Mouse (Mus musculus) heart, adult 8-10 months (tissue): Measurements from ENCODE around the gene Dll1. TPM values are rescaled to one million over a fixed set of nuclear protein-coding genes. Genes with fewer than 3 reads are reported as not detected.

Source experiments
- DNase-seq: peaks from one replicate; pipeline ENCODE4 v3.0.0; 2022; ENCODE audit warnings: low spot score
- total RNA-seq, 4 experiments: library from RNA; stranded (reverse); gene quantifications; 2 replicates each; pipeline ENCODE4 v1.2.4; 2022

Dll1 gene
- 1 to 10 TPM; 3.7 to 7.3 (median 5.7) TPM for total RNA-seq

DNA sequence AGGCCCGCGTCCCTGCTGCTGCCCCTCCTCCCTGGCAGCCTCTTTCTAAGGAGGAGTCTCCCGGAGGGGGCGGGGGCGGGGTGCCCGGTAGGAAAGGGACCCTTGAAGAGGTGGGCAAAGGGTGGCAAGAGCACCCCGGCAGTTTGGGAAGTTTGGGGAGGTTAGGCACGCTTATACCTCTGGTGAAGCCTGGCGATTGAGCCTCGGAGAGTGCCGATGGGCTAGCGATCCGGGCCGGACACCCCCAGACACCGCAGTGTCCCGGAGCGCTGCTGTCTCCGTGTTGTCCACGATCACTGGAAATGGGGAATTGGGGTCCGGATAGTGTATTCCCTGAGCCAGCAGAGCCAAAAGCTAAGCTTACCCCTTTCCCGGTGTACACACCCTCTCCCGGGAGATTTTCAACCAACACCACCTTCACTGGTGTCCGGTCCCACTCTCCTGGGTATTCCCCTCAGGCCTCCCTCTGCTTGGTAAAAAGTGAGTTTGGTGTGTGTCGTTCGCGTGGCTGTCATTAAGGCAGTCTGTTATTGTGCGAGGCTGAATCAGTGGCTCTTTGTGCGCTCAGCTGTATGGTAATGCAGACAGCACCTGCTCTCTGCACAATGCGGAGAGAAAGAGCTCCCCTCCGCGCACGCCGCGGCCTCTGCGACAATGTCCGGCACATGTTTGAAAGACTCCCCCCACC, at the start of gene Dll1:
Dll1 (minus strand) TSS at position 379 of the 688 bp plus-strand sequence.
- DNase-seq, result no peak

DNA sequence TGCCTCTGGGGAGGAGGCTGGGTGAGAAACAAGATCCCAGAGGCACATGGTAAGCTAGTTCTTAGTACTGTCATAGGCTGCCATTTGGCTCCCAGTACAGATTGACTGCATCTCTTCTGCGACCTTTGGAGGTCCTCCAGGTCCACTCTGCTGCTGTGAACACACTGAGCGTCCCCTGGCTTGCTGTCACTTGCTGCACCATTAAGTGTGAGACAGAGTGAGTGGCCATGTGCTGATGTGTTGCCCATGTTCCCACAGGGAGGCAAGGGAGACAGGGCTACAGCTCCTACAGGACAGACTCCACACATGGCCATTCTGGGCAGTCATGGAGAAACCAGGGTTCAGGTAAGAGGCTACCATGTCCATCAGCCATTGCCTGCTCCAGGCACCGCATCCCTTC, 49.3 kb upstream of the Dll1 start:
- peak; percentile 36 for DNase-seq

DNA sequence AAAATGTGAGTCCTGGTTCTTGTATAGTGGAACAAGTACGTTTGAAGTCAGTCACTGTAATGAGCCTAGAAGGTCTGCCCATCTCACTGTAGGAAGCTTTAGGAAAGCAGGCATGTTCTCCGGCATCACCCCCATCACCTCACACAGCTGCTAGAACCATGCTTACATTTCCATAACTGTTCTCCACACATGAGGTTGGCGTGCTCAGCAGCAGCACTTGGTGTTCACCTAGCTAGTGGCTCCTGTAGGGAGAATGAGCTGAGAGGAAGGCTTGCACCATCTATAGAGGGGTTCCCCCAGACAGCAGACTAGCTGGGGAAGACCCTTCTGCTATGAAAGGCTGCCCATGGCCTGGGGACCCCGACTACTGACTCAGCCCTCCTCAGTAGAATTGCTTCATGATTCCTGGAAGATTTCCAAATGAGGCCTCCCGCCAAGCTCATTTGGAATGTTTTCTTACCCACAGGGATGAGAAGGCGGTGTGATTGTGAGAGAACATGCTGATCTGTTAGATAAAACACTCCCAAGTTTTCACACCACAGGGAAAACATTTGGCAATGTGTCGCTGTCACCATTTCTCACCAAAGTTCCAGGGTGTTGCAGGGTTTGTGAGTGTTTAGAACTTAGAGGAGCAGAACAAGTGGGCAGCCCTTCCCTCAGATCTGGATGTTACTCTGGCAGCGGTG, 46.6 kb upstream of the Dll1 start:
- DNase-seq, result peak; percentile 57

DNA sequence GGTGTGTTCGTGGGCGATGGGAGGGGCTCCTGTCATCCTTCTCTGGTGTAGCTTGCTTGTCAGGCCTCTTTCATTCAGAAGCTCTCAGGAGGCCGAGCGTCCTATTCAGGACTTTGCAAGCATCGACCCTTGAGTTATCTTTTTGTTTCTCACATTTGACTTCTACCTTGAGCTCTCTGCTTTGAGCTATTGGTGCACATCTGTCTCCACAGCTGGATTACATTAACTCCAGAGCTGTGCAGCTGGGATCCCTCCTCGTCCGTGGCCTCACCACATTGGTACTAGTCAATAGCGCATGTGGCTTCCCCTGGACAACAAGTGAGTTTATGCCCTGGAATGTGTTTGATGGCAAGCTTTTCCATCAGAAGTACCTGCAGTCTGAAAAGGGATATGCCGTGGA, 46.0 kb upstream of the Dll1 start:
- DNase-seq, result no peak

DNA sequence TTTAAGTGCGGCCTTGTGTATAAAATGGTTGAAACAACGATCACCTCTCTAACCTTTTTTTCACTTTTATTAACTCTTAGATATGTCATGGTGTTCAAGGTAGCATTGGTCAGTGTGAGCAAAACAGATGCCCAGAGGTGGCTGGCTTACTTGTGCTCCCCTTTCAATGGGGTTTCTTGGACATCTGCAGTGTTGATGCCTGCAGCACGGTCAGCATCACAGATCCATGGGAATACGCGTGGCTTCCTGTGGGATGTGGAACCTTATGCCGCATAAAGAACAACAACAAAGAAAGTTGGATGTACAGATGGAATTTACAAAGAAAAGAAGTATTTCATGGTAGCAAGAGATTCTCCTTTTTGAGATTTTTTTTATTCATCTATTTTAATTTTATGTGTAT, 44.8 kb upstream of the Dll1 start:
- DNase-seq, result no peak

DNA sequence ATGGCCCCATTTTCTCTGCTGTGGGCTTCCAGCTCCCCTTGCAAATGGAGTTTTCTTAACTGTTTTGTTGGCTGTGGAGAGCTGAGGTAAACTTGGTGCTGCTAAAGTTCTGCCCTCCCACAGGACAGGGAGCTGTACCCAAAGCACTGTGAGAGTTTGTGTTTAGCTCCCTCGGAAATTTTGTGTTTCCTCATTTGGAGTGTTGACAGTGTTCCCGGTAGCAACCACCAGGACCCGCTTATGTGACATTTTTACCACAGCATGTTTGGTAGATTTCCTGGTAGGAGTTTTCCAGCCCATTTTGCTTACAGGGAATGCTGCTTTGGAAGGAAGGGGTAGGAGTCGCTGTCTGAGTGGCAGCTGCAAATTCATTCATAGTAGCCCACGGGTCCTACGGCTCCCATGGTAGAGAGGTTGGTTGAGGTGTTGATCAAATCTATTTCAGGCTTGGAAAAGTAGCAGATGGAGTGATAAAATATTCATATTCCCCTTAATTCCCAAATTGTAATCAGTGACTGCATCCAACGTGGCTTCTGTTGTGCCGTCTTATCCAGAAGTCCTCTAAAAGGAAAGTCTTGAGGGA, 43.4 kb upstream of the Dll1 start:
- DNase-seq, result no peak

- DNase-seq, result no peak
Measured at GRCm38 (mm10) chr17:15419534-15419933, 42.9 kb upstream of the Dll1 start.

DNA sequence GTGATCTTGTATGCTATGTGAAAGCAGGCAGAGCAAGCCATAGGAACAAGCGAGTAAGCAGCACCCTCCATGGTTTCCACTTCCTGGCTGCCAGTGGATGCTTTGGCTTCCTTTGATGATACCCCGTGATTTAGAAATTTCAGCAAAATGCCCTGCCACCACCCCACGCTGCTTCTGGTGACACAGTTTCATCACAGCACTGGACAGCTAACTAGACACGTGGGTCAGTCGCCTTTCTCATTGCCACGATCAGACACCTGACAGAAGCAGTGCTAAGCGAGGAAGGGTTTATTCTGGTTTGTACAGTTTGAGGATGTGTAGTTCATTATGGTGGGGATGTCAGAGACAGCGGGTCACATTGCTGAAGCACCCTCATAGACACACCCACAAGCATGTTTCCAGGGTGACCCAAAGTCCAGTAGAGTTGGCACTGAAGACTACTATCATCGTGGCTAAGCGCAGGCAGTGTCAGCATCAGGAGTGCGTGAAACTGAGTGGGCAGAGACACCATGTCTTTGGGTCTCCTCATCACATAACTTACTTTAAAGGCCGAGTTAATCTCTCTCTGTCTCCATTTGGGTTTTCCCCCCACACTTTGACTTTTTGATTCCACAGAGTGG, 40.0 kb upstream of the Dll1 start:
- DNase-seq, result no peak

DNA sequence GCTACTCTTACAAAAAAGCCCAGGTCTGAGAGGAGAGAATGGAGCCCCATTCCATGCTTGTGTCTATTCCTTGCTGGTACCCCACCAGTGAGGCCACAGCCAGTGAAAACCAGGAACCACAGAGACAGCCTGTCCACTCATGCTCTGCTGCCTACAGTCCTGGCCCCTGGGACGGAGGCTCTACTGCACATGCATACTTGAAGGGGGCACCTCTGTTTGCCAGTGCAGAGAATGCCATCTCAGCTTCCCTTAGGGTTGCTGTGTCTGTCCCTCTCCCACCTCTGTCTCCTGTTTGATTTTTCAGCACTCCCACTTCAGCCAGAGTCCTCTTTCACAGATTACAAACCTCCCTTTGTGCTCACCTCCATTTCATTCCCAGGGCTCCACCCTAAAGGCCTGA, 34.2 kb upstream of the Dll1 start:
- no peak for DNase-seq

GRCm38 (mm10) chr17:15409261-15409660, 32.6 kb upstream of the Dll1 start:
- no peak for DNase-seq

GRCm38 (mm10) chr17:15406576-15406975, 29.9 kb upstream of the Dll1 start:
- no peak for DNase-seq

GRCm38 (mm10) chr17:15401716-15402115, 25.0 kb upstream of the Dll1 start:
- DNase-seq, result no peak

- DNase-seq, result peak; percentile 95
Measured at GRCm38 (mm10) chr17:15395997-15396675, 19.5 kb upstream of the Dll1 start, which contains the start of gene Fam120b. Gene Fam120b (plus strand): TSS chr17:15396202.

- no peak for DNase-seq
Measured at GRCm38 (mm10) chr17:15389356-15389755, 12.7 kb upstream of the Dll1 start.

DNA sequence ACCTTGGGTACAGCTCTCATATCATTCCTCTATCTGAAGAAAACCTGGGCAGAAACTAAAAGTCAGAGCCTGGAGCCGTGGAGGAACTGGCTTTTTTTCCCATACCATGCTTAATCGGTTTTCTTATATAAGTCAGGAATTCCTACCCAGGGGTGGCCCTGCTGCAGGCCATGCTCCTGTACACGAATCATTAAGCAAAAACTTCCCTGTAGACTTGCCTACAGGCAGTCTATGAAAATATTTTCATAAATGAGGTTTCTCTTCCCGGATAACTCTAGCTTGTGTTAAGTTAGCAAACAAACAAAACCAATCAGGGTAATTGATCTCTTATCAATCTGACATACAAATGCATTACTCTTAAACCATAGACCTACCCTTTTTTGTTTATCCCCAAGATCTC, 12.2 kb upstream of the Dll1 start:
- no peak for DNase-seq

DNA sequence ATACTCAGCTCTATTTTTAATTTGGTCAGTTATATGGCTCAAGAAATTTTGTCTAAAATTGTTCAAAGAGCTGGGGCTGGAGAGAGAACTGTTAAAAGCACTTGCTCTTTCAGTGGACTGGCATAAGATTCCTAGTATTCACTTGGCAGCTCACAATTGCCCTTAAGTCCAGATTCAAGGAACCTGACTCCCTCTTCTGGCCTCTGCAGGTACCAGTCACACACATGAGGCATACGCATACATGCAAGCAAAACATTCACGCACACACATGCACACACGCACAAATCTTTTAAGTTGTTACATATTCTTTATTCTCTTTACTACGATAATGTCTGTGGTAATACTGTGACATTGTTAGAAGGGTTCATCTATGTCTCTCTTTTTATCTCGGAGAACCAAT, 6.7 kb upstream of the Dll1 start:
- DNase-seq, result no peak

DNA sequence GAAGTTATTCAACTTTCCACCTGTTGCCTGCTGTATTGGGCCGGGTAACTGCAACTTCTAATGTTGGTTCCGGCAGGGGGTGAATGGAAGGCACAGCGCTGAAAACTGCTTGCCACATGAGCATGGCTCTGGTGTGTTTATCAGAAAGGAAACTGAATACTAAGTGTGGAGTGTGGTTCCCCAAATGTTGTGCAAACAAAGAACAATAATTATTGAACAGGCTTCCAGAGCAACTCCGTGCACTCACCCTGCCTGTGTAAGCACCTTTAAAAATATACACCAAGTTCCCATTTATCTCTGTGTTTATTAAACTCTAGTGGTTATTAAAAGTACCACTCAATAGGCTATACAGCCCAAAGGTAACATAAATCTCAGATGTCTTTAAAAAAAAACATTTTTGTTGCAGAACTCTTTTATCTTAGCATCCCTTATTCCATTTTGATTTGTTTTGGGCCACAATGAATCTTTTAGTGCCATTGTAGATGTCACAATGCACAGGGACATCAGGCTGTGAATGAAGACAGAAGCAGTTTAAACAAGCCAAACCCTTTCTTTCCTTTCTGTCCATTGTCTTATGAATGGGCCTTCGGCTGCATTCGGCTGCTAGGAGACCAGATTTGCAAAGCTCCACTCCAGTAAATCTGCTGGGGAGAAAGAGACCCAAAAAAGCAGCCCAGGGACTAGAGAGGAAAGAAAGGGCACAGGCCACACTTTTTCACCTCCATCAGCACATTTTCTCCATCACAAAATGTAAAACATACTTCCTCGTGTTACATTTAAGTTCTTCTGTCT, 5.4 kb upstream of the Dll1 start:
- DNase-seq, result no peak

GRCm38 (mm10) chr17:15381092-15381860, 4.6 kb upstream of the Dll1 start:
- DNase-seq, result no peak

GRCm38 (mm10) chr17:15380641-15381051, 4.0 kb upstream of the Dll1 start:
- DNase-seq, result no peak
